Mouse (Mus musculus): ENCODE measurements at regions not wholly inside any gene's neighbourhood (a gene's known extent, or its start where the extent isn't known, plus 50 kb on each side); places are given as distances from the start of the nearest gene placed in this dataset.
A peak's percentile ranks its signal among the peaks of the same experiment; 100 is the strongest.

GRCm38 (mm10) chrX:99415701-99416100 lies 55.4 kb downstream of the Pja1 start:
- no peak for DNase-seq

GRCm38 (mm10) chrX:99410942-99411341 lies 60.1 kb downstream of the Pja1 start:
- DNase-seq, result no peak

GRCm38 (mm10) chrX:99409858-99410257 lies 61.2 kb downstream of the Pja1 start:
- no peak for DNase-seq

DNA sequence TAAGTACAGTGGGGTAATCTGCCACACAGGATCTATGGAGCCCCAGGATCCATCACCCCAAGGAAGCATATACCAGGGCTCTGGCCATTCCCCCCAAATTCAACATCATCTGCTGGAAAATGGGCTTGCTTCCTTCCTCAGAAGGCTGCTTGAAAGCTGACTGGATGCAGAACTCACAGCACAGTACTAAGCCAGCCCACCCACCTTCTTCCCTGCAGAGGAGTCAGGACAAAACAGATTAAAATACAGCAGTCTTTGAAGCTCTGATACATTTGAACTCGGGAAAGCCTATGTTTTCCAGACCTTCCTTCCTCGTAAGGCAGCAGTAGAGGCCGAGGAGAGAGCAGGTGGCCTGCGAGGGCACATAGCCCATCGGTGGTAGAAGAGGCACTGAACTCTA lies 61.7 kb downstream of the Pja1 start:
- DNase-seq, result no peak

GRCm38 (mm10) chrX:99408804-99409203 lies 62.3 kb downstream of the Pja1 start:
- DNase-seq, result no peak

DNA sequence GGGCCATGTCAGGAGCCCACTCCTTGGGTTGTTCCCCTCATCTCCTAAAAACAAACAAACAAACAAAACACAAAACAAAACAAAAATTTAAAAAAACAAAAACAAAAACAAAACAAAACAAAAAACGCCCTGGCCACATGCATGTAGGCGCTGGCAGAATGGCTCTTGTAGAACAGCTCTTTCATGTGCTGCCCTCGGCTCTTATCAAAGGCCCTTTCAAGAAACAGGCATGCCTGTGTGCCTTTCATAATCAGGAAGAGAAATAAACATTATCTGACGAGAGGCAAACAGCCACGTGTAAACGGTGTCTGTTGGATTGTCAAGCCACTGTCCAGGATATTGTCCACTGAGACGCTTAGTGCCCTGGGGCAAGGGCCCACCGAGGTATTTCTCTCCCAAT lies 65.2 kb downstream of the Pja1 start:
- DNase-seq, result no peak

- DNase-seq, result no peak
These were observed 67.4 kb downstream of the Pja1 start for GRCm38 (mm10) chrX:99403521-99404149.

GRCm38 (mm10) chrX:99402841-99403520 lies 68.1 kb downstream of the Pja1 start:
- DNase-seq, result peak; percentile 34

GRCm38 (mm10) chrX:99397344-99397743 lies 73.7 kb downstream of the Pja1 start:
- DNase-seq, result no peak

- no peak for DNase-seq
These were observed 74.9 kb downstream of the Pja1 start for GRCm38 (mm10) chrX:99396180-99396579.

GRCm38 (mm10) chrX:99395067-99395466 lies 76.0 kb downstream of the Pja1 start:
- no peak for DNase-seq

GRCm38 (mm10) chrX:99391628-99392027 lies 79.4 kb downstream of the Pja1 start:
- DNase-seq, result peak; percentile 61

- DNase-seq, result no peak
These were observed 80.6 kb downstream of the Pja1 start for GRCm38 (mm10) chrX:99390462-99390838.

GRCm38 (mm10) chrX:99389778-99390461 lies 81.2 kb downstream of the Pja1 start:
- no peak for DNase-seq

DNA sequence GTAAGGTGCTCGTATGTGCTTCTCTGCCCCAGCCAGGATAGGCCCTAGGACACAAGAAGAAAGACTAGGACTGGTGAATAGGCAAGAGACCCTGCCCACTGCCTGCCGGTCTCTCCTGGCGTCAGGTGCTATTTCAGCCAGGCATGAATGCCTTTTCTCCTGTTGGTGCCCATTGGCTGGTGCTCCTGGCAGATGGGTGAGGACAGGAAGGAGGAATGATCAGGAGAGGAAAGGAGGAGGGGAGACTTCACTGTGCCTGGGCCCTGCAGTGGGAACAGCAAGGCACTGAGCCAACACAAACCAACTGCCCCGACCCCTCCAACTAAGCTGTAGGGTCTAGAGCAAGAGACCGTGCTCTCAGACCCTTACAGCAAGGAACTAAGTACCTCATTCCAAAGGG lies 100.4 kb downstream of the Pja1 start:
- DNase-seq, result no peak

DNA sequence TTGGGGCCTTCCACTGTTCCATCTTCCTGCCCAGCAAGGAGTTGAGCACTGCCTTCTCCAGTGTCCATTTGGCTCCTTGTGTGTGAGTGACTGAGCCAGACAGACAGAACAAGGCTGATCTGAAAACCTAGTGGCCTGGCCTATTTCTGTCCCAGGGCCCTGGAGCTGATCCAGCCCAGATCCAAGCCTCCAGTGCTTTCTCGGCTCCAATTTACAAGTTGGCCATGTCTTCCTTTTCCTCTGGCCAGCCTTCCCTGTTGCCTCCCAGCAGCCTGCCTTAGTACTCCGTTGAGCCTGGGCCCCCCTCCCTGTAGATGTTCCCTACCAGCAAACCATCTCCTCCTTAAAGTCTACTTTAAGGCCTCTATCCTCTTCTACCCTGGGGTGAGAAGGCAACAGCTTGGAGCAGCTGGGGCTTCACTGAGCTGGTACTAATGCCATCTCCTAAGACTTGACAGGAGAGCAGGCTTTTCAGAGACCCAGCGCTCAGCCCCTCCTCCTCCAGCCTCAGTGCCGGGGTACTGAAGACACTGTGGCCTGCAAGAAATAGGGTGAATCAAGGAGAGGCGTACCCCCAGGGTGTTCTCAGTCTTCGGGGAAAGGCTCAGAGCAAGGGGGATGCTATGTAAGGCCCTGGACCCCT lies 101.7 kb downstream of the Pja1 start:
- DNase-seq, result no peak

GRCm38 (mm10) chrX:99364072-99364471 lies 107.0 kb downstream of the Pja1 start:
- no peak for DNase-seq

- no peak for DNase-seq
These were observed 110.8 kb downstream of the Pja1 start for GRCm38 (mm10) chrX:99360095-99360890.

GRCm38 (mm10) chrX:99358784-99359183 lies 112.3 kb downstream of the Pja1 start:
- peak; percentile 51 for DNase-seq

DNA sequence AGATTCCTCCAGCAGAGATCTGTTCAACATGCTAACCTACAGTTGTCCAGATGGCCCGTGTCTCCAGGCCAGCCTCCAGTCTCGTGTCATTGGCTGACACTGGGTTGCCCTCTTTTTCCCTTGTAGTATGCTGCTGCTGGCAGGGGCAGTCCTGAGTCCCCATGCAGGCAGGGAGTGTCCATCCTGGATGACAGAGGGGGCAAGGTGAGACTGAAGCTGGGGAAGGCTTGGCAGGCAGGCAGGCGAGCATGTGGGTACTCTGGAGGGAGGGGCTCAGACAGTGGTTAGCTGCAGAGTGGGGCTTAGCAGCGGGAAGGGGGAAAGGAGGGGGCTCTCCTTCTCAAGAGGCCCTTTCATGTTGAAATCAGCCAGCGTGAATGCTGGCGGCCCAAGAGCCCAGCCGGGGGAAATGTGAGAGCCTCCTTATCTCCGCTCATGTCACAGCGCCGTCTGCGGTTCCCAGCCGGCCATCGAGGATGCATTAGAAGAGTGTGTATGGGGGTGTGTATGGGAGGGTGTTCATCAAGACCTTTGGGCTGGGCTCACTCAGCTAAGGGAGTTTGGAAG lies 112.9 kb downstream of the Pja1 start:
- DNase-seq, result no peak

DNA sequence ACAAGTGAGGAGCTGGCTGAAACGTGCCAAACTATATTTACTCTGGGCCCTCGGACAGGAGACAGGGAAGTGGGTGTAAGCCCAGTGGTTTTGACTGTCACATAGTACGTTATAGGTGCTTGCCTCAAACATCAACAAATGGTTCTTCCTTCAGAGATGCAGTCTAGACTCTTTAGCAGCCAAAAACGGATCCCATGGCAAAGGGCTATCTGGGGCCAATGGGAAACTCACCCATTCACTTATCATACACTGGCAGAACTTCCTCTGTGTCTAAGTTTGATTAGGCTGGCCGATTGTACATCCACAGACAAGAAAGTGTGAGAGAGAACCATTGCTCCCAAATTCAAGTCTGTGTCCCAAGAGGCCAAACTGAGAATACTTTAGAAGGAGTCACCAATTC lies 115.9 kb downstream of the Pja1 start:
- DNase-seq, result no peak

DNA sequence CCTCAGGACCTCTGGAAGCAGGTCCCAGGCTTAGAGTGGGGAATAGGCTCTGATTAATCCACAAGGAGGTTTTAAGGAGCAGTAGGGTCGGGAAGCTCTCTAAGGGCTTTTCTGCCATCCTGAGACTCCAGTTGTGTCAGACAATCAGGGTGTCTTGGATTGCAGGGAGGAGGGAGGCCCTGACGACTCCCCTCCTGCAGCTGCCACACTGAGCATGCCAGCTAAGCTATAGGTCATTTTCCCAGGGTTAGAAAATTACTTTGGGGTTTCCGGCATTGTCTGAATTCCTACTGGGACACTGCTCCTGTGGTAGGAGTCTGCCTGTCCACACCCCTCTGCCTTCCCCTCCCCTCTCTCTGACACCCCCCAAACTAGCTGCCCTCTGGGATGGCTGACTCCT lies 120.8 kb downstream of the Pja1 start:
- DNase-seq, result no peak

GRCm38 (mm10) chrX:99340223-99340622 lies 130.8 kb downstream of the Pja1 start:
- no peak for DNase-seq
